Mouse (Mus musculus): ENCODE results near the gene Acsl3. TPM values are rescaled to one million over a fixed set of nuclear protein-coding genes. Genes with fewer than 3 reads are reported as not detected.
A peak's percentile ranks its signal among the peaks of the same experiment; 100 is the strongest.

Acsl3 gene
- polyA plus RNA-seq (2016; fragmentation: Nextera tagmentation; extraction: Ambion mirVana), result 83.2 and 96.6 TPM in 2 replicates

- Histone ChIP-seq H3K36me3 (no peaks in the 10 kb centered on the region), H3K27me3 (no peaks in the 10 kb centered on the region), H3K4me1 (peaks cover 33% of the 10 kb centered on the region), H3K9me3 (replicated peaks) (no peaks in the 10 kb centered on the region), H3K9ac (peak within 1 kb of the TSS; percentile 97), H3K4me2 (replicated peaks) (peak within 1 kb of the TSS; percentile 69), H3K27ac (peak within 1 kb of the TSS; percentile 99), H3K4me3 (peak within 1 kb of the TSS; percentile 95)
- ATAC-seq (ENCODE audit: low FRiP score), result peak; percentile 99
- WGBS, result under 1% methylated on average over 104 of the region's 104 CpGs
Measured at GRCm38 (mm10) chr1:78657671-78658440, at the start of gene Acsl3, which contains the start of gene Utp14b. Gene Acsl3, plus strand, starts transcription at chr1:78657825. Gene Utp14b, plus strand, starts transcription at chr1:78658038.

GRCm38 (mm10) chr1:78609134-78609907 lies 48.3 kb upstream of the Acsl3 start:
- 43% methylated on average over 12 of the region's 12 CpGs for whole genome bisulfite sequencing
- H3K27me3 ChIP-seq, result no peaks in the 10 kb centered on the region
- no peaks in the 10 kb centered on the region for H3K9me3 ChIP-seq (replicated peaks)
- H3K9ac ChIP-seq, result no peak overlapping the region
- H3K27ac ChIP-seq, result no peak overlapping the region
- ATAC-seq (ENCODE audit: low FRiP score), result no peak
- no peaks in the 10 kb centered on the region for H3K4me1 ChIP-seq
- H3K4me3 ChIP-seq, result no peak overlapping the region
- H3K4me2 ChIP-seq (replicated peaks), result no peak overlapping the region
- H3K36me3 ChIP-seq, result no peaks in the 10 kb centered on the region

- 71% methylated on average over 4 of the region's 4 CpGs for WGBS
- ATAC-seq (ENCODE audit: low FRiP score), result no peak
Measured at GRCm38 (mm10) chr1:78611039-78611438, 46.6 kb upstream of the Acsl3 start.

GRCm38 (mm10) chr1:78612959-78613358 lies 44.7 kb upstream of the Acsl3 start:
- Histone ChIP-seq H3K4me2 (replicated peaks) (no peak overlapping the region), H3K4me1 (no peaks in the 10 kb centered on the region), H3K4me3 (no peak overlapping the region), H3K36me3 (no peaks in the 10 kb centered on the region), H3K9me3 (replicated peaks) (no peaks in the 10 kb centered on the region), H3K27ac (no peak overlapping the region), H3K27me3 (no peaks in the 10 kb centered on the region), H3K9ac (no peak overlapping the region)
- ATAC-seq (ENCODE audit: low FRiP score), result no peak
- 79% methylated on average over 1 of the region's 1 CpGs for WGBS

More at GRCm38 (mm10) chr1:78611039-78611438, 46.6 kb upstream of the Acsl3 start:
- Histone ChIP-seq H3K9ac (no peak overlapping the region), H3K27me3 (no peaks in the 10 kb centered on the region), H3K27ac (no peak overlapping the region), H3K4me1 (no peaks in the 10 kb centered on the region), H3K9me3 (replicated peaks) (no peaks in the 10 kb centered on the region), H3K4me3 (no peak overlapping the region), H3K4me2 (replicated peaks) (no peak overlapping the region), H3K36me3 (no peaks in the 10 kb centered on the region)

GRCm38 (mm10) chr1:78624352-78624751 lies 33.3 kb upstream of the Acsl3 start:
- no peak overlapping the region for H3K4me2 ChIP-seq (replicated peaks)
- H3K27ac ChIP-seq, result no peak overlapping the region
- no peak for ATAC-seq (ENCODE audit: low FRiP score)
- no peaks in the 10 kb centered on the region for H3K9me3 ChIP-seq (replicated peaks)
- no peak overlapping the region for H3K4me3 ChIP-seq
- 91% methylated on average over 2 of the region's 2 CpGs for WGBS
- H3K4me1 ChIP-seq, result no peaks in the 10 kb centered on the region
- H3K9ac ChIP-seq, result no peak overlapping the region
- no peaks in the 10 kb centered on the region for H3K36me3 ChIP-seq
- no peaks in the 10 kb centered on the region for H3K27me3 ChIP-seq

- Histone ChIP-seq H3K4me2 (replicated peaks) (no peak overlapping the region), H3K36me3 (no peaks in the 10 kb centered on the region), H3K4me1 (no peaks in the 10 kb centered on the region), H3K27ac (no peak overlapping the region), H3K9me3 (replicated peaks) (no peaks in the 10 kb centered on the region), H3K27me3 (no peaks in the 10 kb centered on the region), H3K4me3 (no peak overlapping the region), H3K9ac (no peak overlapping the region)
- ATAC-seq (ENCODE audit: low FRiP score), result no peak
- WGBS, result 64% methylated on average over 3 of the region's 3 CpGs
Measured at GRCm38 (mm10) chr1:78634486-78634885, 23.1 kb upstream of the Acsl3 start.

GRCm38 (mm10) chr1:78640871-78641270 lies 16.8 kb upstream of the Acsl3 start:
- H3K9me3 ChIP-seq (replicated peaks), result no peaks in the 10 kb centered on the region
- no peak overlapping the region for H3K9ac ChIP-seq
- no peak for ATAC-seq (ENCODE audit: low FRiP score)
- H3K4me2 ChIP-seq (replicated peaks), result no peak overlapping the region
- no peaks in the 10 kb centered on the region for H3K36me3 ChIP-seq
- H3K4me1 ChIP-seq, result no peaks in the 10 kb centered on the region
- no peaks in the 10 kb centered on the region for H3K27me3 ChIP-seq
- no peak overlapping the region for H3K27ac ChIP-seq
- no peak overlapping the region for H3K4me3 ChIP-seq

- 89% methylated on average over 3 of the region's 3 CpGs for WGBS
- Histone ChIP-seq H3K36me3 (no peaks in the 10 kb centered on the region), H3K27me3 (no peaks in the 10 kb centered on the region), H3K4me3 (no peak overlapping the region), H3K4me1 (no peaks in the 10 kb centered on the region), H3K27ac (no peak overlapping the region), H3K9ac (no peak overlapping the region), H3K9me3 (replicated peaks) (no peaks in the 10 kb centered on the region), H3K4me2 (replicated peaks) (no peak overlapping the region)
- no peak for ATAC-seq (ENCODE audit: low FRiP score)
Measured at GRCm38 (mm10) chr1:78641791-78642190, 15.8 kb upstream of the Acsl3 start.

GRCm38 (mm10) chr1:78642197-78642596 lies 15.4 kb upstream of the Acsl3 start:
- no peak overlapping the region for H3K27ac ChIP-seq
- H3K9me3 ChIP-seq (replicated peaks), result no peaks in the 10 kb centered on the region
- ATAC-seq (ENCODE audit: low FRiP score), result no peak
- no peaks in the 10 kb centered on the region for H3K36me3 ChIP-seq
- no peak overlapping the region for H3K9ac ChIP-seq
- H3K4me2 ChIP-seq (replicated peaks), result no peak overlapping the region
- no peaks in the 10 kb centered on the region for H3K4me1 ChIP-seq
- H3K27me3 ChIP-seq, result no peaks in the 10 kb centered on the region
- no peak overlapping the region for H3K4me3 ChIP-seq
- 91% methylated on average over 2 of the region's 2 CpGs for WGBS

GRCm38 (mm10) chr1:78647317-78647885 lies 10.2 kb upstream of the Acsl3 start:
- H3K9me3 ChIP-seq (replicated peaks), result no peaks in the 10 kb centered on the region
- 70% methylated on average over 8 of the region's 8 CpGs for WGBS
- H3K9ac ChIP-seq, result no peak overlapping the region
- no peaks in the 10 kb centered on the region for H3K27me3 ChIP-seq
- ATAC-seq (ENCODE audit: low FRiP score), result no peak
- H3K4me1 ChIP-seq, result no peaks in the 10 kb centered on the region
- no peak overlapping the region for H3K4me3 ChIP-seq
- no peak overlapping the region for H3K27ac ChIP-seq
- H3K4me2 ChIP-seq (replicated peaks), result no peak overlapping the region
- no peaks in the 10 kb centered on the region for H3K36me3 ChIP-seq

GRCm38 (mm10) chr1:78649269-78650061 lies 8.2 kb upstream of the Acsl3 start:
- no peak overlapping the region for H3K4me3 ChIP-seq
- ATAC-seq (ENCODE audit: low FRiP score), result no peak
- no peaks in the 10 kb centered on the region for H3K9me3 ChIP-seq (replicated peaks)
- WGBS, result 40% methylated on average over 6 of the region's 6 CpGs
- H3K36me3 ChIP-seq, result no peaks in the 10 kb centered on the region
- no peak overlapping the region for H3K4me2 ChIP-seq (replicated peaks)
- H3K27ac ChIP-seq, result peak overlapping the region; percentile 44; the same call in 1 of the 2 replicates
- H3K4me1 ChIP-seq, result no peaks in the 10 kb centered on the region
- no peak overlapping the region for H3K9ac ChIP-seq
- H3K27me3 ChIP-seq, result no peaks in the 10 kb centered on the region

GRCm38 (mm10) chr1:78656472-78656871 lies 1.2 kb upstream of the Acsl3 start:
- H3K27me3 ChIP-seq, result no peaks in the 10 kb centered on the region

More at GRCm38 (mm10) chr1:78656472-78656871, 1.2 kb upstream of the Acsl3 start:
- no peaks in the 10 kb centered on the region for H3K9me3 ChIP-seq (replicated peaks)
- no peak overlapping the region for H3K4me3 ChIP-seq
- ATAC-seq (ENCODE audit: low FRiP score), result no peak
- peaks cover 32% of the 10 kb centered on the region for H3K4me1 ChIP-seq
- no peaks in the 10 kb centered on the region for H3K36me3 ChIP-seq
- WGBS, result 22% methylated on average over 2 of the region's 2 CpGs
- H3K27ac ChIP-seq, result peak overlapping the region; percentile 48
- no peak overlapping the region for H3K4me2 ChIP-seq (replicated peaks)
- H3K9ac ChIP-seq, result no peak overlapping the region

All from hindbrain, embryonic 12.5 days (tissue).